Mouse (Mus musculus): ENCODE data around the gene Fam234a. TPM values are rescaled to one million over a fixed set of nuclear protein-coding genes. Genes with fewer than 3 reads are reported as not detected.
A peak's percentile ranks its signal among the peaks of the same experiment; 100 is the strongest.
"Not testable (repeated sequence)": the region's sequence is repeated elsewhere in the genome, so short reads cannot be mapped to it uniquely, and the experiment has no call there.

Fam234a gene
- polyA plus RNA-seq, 1 experiment: 24.3 TPM

DNA sequence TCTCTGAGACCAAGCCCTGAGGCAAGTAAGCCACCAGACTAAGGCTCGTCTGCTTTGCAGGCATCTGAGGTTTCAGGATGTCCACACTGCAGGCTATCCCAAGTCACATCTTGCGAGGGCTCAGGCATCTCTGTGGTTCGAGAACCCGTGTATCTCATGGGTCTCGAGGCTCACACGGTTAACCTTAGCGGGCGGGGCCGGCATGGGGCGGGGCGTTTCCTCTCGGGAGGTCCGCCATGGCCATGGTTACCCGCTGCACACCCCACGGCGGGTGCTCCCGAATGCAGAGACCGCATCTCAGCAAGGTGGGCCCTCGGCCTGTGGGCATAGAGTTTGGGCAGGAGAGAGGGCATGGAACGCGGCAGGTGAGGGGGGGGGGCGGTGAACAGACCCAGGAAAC is 41.3 kb downstream of the Fam234a start, which contains the start of gene Rgs11:
Gene Rgs11 (plus strand): TSS at position 215 of the 400 bp plus-strand sequence.
- peak; percentile 43 for DNase-seq
- Histone ChIP-seq H3K27me3 (ENCODE audit: control insufficient read depth, insufficient read depth, low read length) (peaks cover 3% of the 10 kb centered on the region; the same call in 1 of the 2 replicates), H3K4me1 (replicated peaks; ENCODE audit: control insufficient read depth, insufficient read depth, low read length) (peaks cover 18% of the 10 kb centered on the region), H3K36me3 (ENCODE audit: control insufficient read depth, insufficient read depth, low read length) (no peaks in the 10 kb centered on the region), H3K27ac (ENCODE audit: control insufficient read depth, insufficient read depth, low read length) (no peak within 1 kb of the TSS), H3K4me3 (ENCODE audit: control insufficient read depth, insufficient read depth, low read length) (peak within 1 kb of the TSS; percentile 45)
- 2% methylated on average over 22 of the region's 22 CpGs for WGBS
- TF ChIP-seq CTCF (IDR thresholded peaks at IDR 0.05; ENCODE audit: borderline replicate concordance, control insufficient read depth, extremely low read depth, insufficient read depth, low read length, poor library complexity) (no peak), POLR2A (IDR thresholded peaks at IDR 0.05; ENCODE audit: control insufficient read depth, extremely low read depth, insufficient read depth, low read length, poor library complexity) (no peak)

- H3K27ac ChIP-seq (ENCODE audit: control insufficient read depth, insufficient read depth, low read length): no peak overlapping the region
- no peaks in the 10 kb centered on the region for H3K36me3 ChIP-seq (ENCODE audit: control insufficient read depth, insufficient read depth, low read length)
- no peak for DNase-seq
- no peak overlapping the region for H3K4me3 ChIP-seq (ENCODE audit: control insufficient read depth, insufficient read depth, low read length)
- H3K4me1 ChIP-seq (replicated peaks; ENCODE audit: control insufficient read depth, insufficient read depth, low read length): peaks cover 18% of the 10 kb centered on the region
- no peak for TF ChIP-seq POLR2A (IDR thresholded peaks at IDR 0.05; ENCODE audit: control insufficient read depth, extremely low read depth, insufficient read depth, low read length, poor library complexity)
- peaks cover 3% of the 10 kb centered on the region; the same call in 1 of the 2 replicates for H3K27me3 ChIP-seq (ENCODE audit: control insufficient read depth, insufficient read depth, low read length)
These were observed 42.0 kb downstream of the Fam234a start for GRCm38 (mm10) chr17:26201998-26202397.

DNA sequence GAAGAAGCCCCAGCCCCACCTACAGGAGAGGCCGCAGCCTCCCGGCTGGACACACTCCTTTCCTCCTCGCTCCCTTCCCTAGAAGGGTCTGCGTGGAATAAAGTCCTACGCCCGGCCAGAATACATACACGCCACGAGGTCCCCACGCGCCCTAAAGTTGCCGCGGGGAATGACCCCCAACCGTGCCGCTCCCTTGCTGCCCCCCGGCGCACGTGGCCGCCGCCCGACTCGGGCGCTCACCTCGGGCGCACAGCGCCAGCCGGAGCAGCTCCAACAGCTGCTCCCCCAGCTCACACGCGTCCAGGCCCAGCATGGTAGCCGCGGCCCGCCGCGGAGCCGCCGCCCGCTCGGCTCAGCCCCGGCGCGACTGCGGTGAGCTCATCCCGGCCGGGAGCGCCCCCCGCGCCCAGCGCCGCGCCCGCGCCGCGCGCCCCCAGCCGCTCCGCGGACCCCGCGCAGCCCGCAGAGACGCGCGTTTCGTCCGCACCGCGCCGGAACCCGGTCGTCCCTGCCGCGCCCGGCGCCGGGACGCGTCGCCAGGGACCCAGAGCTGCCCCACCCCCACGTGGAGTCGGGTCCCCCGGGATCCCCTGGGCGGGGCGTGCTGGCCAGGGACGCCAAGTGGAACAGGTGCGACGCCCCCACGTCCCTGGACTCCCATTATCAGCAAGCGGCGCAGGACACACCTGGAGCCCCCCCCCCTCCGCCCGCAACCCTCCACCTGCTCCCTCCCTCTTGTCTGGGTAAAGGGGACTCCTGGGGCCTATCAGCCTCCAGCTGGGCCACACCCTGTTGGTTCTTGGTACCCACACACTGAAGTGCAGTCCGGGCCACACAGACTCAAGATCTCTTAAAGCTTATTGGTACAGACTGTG is 43.0 kb downstream of the Fam234a start:
- TF ChIP-seq POLR2A (IDR thresholded peaks at IDR 0.05; ENCODE audit: control insufficient read depth, extremely low read depth, insufficient read depth, low read length, poor library complexity) (no peak), CTCF (IDR thresholded peaks at IDR 0.05; ENCODE audit: borderline replicate concordance, control insufficient read depth, extremely low read depth, insufficient read depth, low read length, poor library complexity) (no peak)
- Histone ChIP-seq H3K36me3 (ENCODE audit: control insufficient read depth, insufficient read depth, low read length) (peaks cover under 1% of the 10 kb centered on the region; the same call in 1 of the 2 replicates), H3K4me1 (replicated peaks; ENCODE audit: control insufficient read depth, insufficient read depth, low read length) (peaks cover 18% of the 10 kb centered on the region), H3K4me3 (ENCODE audit: control insufficient read depth, insufficient read depth, low read length) (peak overlapping the region; percentile 31), H3K27me3 (ENCODE audit: control insufficient read depth, insufficient read depth, low read length) (peaks cover 3% of the 10 kb centered on the region; the same call in 1 of the 2 replicates), H3K27ac (ENCODE audit: control insufficient read depth, insufficient read depth, low read length) (no peak overlapping the region)
- 6% methylated on average over 92 of the region's 92 CpGs for WGBS
- no peak for DNase-seq

GRCm38 (mm10) chr17:26198892-26199291 is 45.1 kb downstream of the Fam234a start, which contains the start of gene Pdia2:
TSS of gene Pdia2 (minus strand) at chr17:26199087.
- H3K4me1 ChIP-seq (replicated peaks; ENCODE audit: control insufficient read depth, insufficient read depth, low read length): peaks cover 18% of the 10 kb centered on the region
- peaks cover 12% of the 10 kb centered on the region; the same call in 1 of the 2 replicates for H3K36me3 ChIP-seq (ENCODE audit: control insufficient read depth, insufficient read depth, low read length)
- no peak for TF ChIP-seq POLR2A (IDR thresholded peaks at IDR 0.05; ENCODE audit: control insufficient read depth, extremely low read depth, insufficient read depth, low read length, poor library complexity)
- TF ChIP-seq CTCF (IDR thresholded peaks at IDR 0.05; ENCODE audit: borderline replicate concordance, control insufficient read depth, extremely low read depth, insufficient read depth, low read length, poor library complexity): no peak
- no peak within 1 kb of the TSS for H3K4me3 ChIP-seq (ENCODE audit: control insufficient read depth, insufficient read depth, low read length)
- peaks cover 3% of the 10 kb centered on the region; the same call in 1 of the 2 replicates for H3K27me3 ChIP-seq (ENCODE audit: control insufficient read depth, insufficient read depth, low read length)
- no peak within 1 kb of the TSS for H3K27ac ChIP-seq (ENCODE audit: control insufficient read depth, insufficient read depth, low read length)
- WGBS: 82% methylated on average over 4 of the region's 4 CpGs
- DNase-seq: no peak

DNA sequence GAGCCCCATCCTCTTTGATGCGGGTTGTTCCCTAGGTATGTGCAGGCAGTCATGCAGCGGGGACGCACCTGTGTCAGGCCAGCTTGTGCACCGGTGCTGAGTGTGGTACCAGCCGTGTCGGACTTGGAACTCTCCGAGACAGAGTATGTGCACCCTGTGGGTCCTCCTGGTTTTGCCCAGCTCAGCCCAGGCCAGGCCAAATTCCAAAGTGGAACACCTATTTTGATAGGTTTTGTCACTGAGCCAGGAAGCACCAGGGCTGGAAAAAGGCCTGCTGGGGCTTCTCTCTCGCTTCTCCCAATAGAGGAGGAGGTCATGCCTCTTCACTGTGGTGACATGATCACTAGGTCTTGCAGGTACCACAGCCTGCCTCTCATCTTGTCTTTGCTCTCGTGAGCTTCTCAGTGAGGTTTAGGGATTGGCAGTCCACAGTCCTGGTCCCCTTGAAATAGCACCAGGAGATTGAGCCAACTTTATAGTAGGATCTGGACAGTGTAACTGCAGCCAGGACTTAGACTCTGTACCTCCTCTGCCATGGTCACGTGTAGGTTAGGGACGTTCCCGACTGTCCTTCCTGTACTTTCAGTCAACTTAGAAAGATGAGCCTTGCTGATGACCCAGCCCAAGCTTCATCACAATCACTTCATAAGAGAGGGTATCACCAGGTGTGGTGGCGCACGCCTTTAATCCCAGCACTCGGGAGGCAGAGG is 51.4 kb downstream of the Fam234a start:
- H3K4me1 ChIP-seq (replicated peaks; ENCODE audit: control insufficient read depth, insufficient read depth, low read length): no peaks in the 10 kb centered on the region
- no peak for DNase-seq
- 97% methylated on average over 15 of the region's 15 CpGs for WGBS
- H3K4me3 ChIP-seq (ENCODE audit: control insufficient read depth, insufficient read depth, low read length): no peak overlapping the region
- no peaks in the 10 kb centered on the region for H3K27me3 ChIP-seq (ENCODE audit: control insufficient read depth, insufficient read depth, low read length)
- peaks cover 67% of the 10 kb centered on the region for H3K36me3 ChIP-seq (ENCODE audit: control insufficient read depth, insufficient read depth, low read length)
- no peak overlapping the region for H3K27ac ChIP-seq (ENCODE audit: control insufficient read depth, insufficient read depth, low read length)
- TF ChIP-seq POLR2A (IDR thresholded peaks at IDR 0.05; ENCODE audit: control insufficient read depth, extremely low read depth, insufficient read depth, low read length, poor library complexity) (no peak), CTCF (IDR thresholded peaks at IDR 0.05; ENCODE audit: borderline replicate concordance, control insufficient read depth, extremely low read depth, insufficient read depth, low read length, poor library complexity) (no peak)

DNA sequence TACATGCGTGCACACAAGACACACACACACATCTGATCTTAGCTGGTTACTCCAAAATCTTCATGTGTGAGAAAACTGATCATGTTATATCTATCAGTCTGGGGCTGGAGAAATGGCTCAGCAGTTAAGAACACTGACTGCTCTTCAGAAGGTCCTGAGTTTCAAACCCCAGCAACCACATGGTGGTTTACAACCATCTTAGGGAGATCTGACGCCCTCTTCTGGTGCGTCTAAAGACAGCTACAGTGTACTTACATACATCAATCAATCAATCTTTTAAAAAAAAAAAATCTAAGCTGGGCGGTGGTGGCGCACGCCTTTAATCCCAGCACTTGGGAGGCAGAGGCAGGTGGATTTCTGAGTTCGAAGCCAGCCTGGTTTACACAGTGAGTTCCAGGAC is 52.6 kb downstream of the Fam234a start:
- WGBS: 97% methylated on average over 7 of the region's 7 CpGs
- not testable (repeated sequence) for H3K4me3 ChIP-seq (ENCODE audit: control insufficient read depth, insufficient read depth, low read length); H3K4me1 ChIP-seq (replicated peaks; ENCODE audit: control insufficient read depth, insufficient read depth, low read length); DNase-seq; H3K27ac ChIP-seq (ENCODE audit: control insufficient read depth, insufficient read depth, low read length); H3K27me3 ChIP-seq (ENCODE audit: control insufficient read depth, insufficient read depth, low read length)
- peaks cover 75% of the 10 kb centered on the region for H3K36me3 ChIP-seq (ENCODE audit: control insufficient read depth, insufficient read depth, low read length)
